Mouse (Mus musculus) MEL (cell line): Measurements from ENCODE around the gene Cemip.

Experiments
- BHLHE40 ChIP-seq: IDR thresholded peaks from 2 replicates; pipeline ENCODE4 v1.6.1; 2012; ENCODE audit warnings: low read depth, mild to moderate bottlenecking, inconsistent platforms, low read length, improper control_type of control experiment, borderline replicate concordance
- CHD2 ChIP-seq: IDR thresholded peaks from 2 replicates; pipeline ENCODE4 v1.6.1; 2011; ENCODE audit warnings: low read length, improper control_type of control experiment
- TAL1 ChIP-seq: IDR thresholded peaks from 2 replicates; pipeline ENCODE4 v1.6.1; 2012; ENCODE audit warnings: mild to moderate bottlenecking, inconsistent platforms, low read length, moderate library complexity, mixed read lengths

DNA sequence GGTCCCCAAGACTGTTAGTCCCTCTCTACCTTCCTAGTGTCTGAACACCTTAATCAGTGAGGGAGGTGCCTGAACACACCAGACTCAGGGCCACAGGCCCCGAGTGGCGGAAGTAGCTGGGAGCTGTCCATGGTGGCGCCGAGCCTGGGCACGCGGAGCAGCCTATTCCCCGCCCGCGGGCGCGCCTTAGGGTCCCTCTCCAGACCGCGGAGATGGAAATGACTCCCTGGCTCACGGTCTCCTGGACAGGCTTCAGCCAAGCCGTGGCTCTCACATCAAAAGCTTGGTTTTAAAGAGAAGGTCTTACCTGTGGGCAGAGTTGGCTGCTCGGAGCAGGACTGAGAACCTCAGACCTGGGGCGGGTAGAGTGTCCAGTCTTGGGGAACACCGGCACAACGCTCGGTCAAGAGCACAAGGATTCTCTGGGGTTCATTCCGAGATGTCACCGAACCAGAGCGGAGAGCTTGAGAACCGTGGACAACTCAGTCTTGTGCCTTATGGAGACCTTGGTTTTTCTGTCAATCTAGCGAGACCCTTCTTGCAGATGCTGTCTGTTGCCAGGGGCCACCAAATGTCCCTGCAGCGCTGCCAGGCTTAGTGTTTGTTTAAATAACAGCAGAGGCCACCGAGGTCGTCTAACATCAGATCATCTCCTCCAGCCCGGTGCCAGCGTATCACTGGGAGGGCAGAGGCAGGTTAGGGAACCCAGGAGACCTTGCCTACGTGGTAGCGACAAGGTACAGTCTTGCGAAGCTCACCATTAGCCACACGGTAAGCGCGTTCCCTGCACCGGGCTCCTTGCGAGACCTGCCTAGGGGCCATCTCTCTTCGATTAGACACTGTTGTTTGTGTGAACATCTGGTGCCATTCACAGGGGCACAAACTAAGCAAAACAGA lies 1.0 kb downstream of the Cemip start:
- TF ChIP-seq BHLHE40 (no peak), TAL1 (no peak), CHD2 (no peak)
